Mouse (Mus musculus): ENCODE results near the gene Serpina10.
"Not testable (repeated sequence)": the region's sequence is repeated elsewhere in the genome, so short reads cannot be mapped to it uniquely, and the experiment has no call there.

Gene Serpina10

GRCm38 (mm10) chr12:103601839-103602238, 29.4 kb downstream of the Serpina10 start:
- no peak for DNase-seq

GRCm38 (mm10) chr12:103600364-103600763, 30.9 kb downstream of the Serpina10 start:
- DNase-seq, result no peak

GRCm38 (mm10) chr12:103598411-103598810, 32.8 kb downstream of the Serpina10 start:
- DNase-seq, result no peak

GRCm38 (mm10) chr12:103583771-103584170, 47.5 kb downstream of the Serpina10 start:
- no peak for DNase-seq

- not testable (repeated sequence) for DNase-seq
Observed at GRCm38 (mm10) chr12:103578148-103578547, 53.1 kb downstream of the Serpina10 start.

GRCm38 (mm10) chr12:103569690-103570089, 61.6 kb downstream of the Serpina10 start:
- no peak for DNase-seq

- peak; percentile 14 for DNase-seq
Observed at GRCm38 (mm10) chr12:103567129-103567528, 64.1 kb downstream of the Serpina10 start.

GRCm38 (mm10) chr12:103565151-103565550, 66.1 kb downstream of the Serpina10 start:
- peak; percentile 21 for DNase-seq
